Mouse (Mus musculus) cerebellum, postnatal 14 days (tissue): ENCODE results near the gene Gm21974.
"Not testable (repeated sequence)": the region's sequence is repeated elsewhere in the genome, so short reads cannot be mapped to it uniquely, and the experiment has no call there.

Experiments
- DNase-seq, 2 experiments: peaks; one replicate each; pipeline ENCODE4 v3.0.0; 2021; ENCODE audit warnings: mixed read lengths in 2 of 2

Gm21974 gene

GRCm38 (mm10) chr7:127875627-127876001 is 19.6 kb downstream of the Gm21974 start:
- peak; percentile 97 to 98 for DNase-seq

GRCm38 (mm10) chr7:127874812-127875626 is 20.2 kb downstream of the Gm21974 start:
- no peak for DNase-seq

- no peak for DNase-seq
These were observed 25.0 kb downstream of the Gm21974 start for GRCm38 (mm10) chr7:127870136-127870821.

- no peak for DNase-seq
These were observed 26.0 kb downstream of the Gm21974 start for GRCm38 (mm10) chr7:127869149-127869810.

GRCm38 (mm10) chr7:127867641-127868040 is 27.6 kb downstream of the Gm21974 start:
- DNase-seq: no peak

GRCm38 (mm10) chr7:127866434-127866833 is 28.8 kb downstream of the Gm21974 start:
- DNase-seq: no peak

GRCm38 (mm10) chr7:127858258-127858657 is 37.0 kb downstream of the Gm21974 start:
- DNase-seq: no peak

- no peak for DNase-seq
These were observed 44.3 kb downstream of the Gm21974 start for GRCm38 (mm10) chr7:127850906-127851305.

- no peak for DNase-seq
These were observed 45.0 kb downstream of the Gm21974 start for GRCm38 (mm10) chr7:127849973-127850875.

- DNase-seq: peak; percentile 86 to 87
These were observed 53.1 kb downstream of the Gm21974 start for GRCm38 (mm10) chr7:127842001-127842718.

GRCm38 (mm10) chr7:127841340-127842000 is 53.8 kb downstream of the Gm21974 start:
- DNase-seq: peak; percentile 97 to 98

GRCm38 (mm10) chr7:127840886-127841285 is 54.4 kb downstream of the Gm21974 start:
- DNase-seq: peak; percentile 82 to 84

- DNase-seq: not testable (repeated sequence)
These were observed 55.2 kb downstream of the Gm21974 start for GRCm38 (mm10) chr7:127840031-127840430.

GRCm38 (mm10) chr7:127837878-127838277 is 57.4 kb downstream of the Gm21974 start:
- peak in 1 of 2 experiments; percentile 44 for DNase-seq

- peak; percentile 42 to 62 for DNase-seq
These were observed 57.8 kb downstream of the Gm21974 start for GRCm38 (mm10) chr7:127837473-127837872.
